Mouse (Mus musculus) kidney, embryonic 16.5 days (tissue): Measurements from ENCODE around the gene Prm2. TPM values are rescaled to one million over a fixed set of nuclear protein-coding genes. Genes with fewer than 3 reads are reported as not detected.

Source experiments
- ATAC-seq: fragments of 200-750 bp; cut with Nextera tagmentation; 2 replicates; pipeline ENCODE4 v1.8.0; 2017; ENCODE audit warnings: moderate TSS enrichment; ENCODE audit not compliant: low FRiP score, low TSS enrichment
- H3K27ac ChIP-seq: fragments of 300-500 bp; sonication (generic); 2 replicates; pipeline ENCODE4 v1.5.1; 2014; ENCODE audit warnings: low read length
- H3K27me3 ChIP-seq: fragments of 300-500 bp; sonication (generic); 2 replicates; pipeline ENCODE4 v1.6.1; 2014; ENCODE audit warnings: low read length, control low read depth, mixed read lengths; ENCODE audit not compliant: insufficient read depth
- H3K36me3 ChIP-seq: fragments of 300-500 bp; sonication (generic); 2 replicates; pipeline ENCODE4 v1.6.1; 2014; ENCODE audit warnings: low read length, control low read depth, mixed read lengths; ENCODE audit not compliant: insufficient read depth
- H3K4me1 ChIP-seq: fragments of 300-500 bp; sonication (generic); 2 replicates; pipeline ENCODE4 v1.6.1; 2014; ENCODE audit warnings: low read length, control low read depth, mixed read lengths; ENCODE audit not compliant: insufficient read depth
- H3K4me2 ChIP-seq: fragments of 300-500 bp; sonication (generic); replicated peaks from 2 replicates; pipeline ENCODE4 v1.6.1; 2014; ENCODE audit warnings: low read depth, low read length
- H3K4me3 ChIP-seq: fragments of 300-500 bp; sonication (generic); 2 replicates; pipeline ENCODE4 v1.5.1; 2014; ENCODE audit warnings: mild to moderate bottlenecking, low read length
- H3K9ac ChIP-seq: fragments of 300-500 bp; sonication (generic); replicated peaks from 2 replicates; pipeline ENCODE4 v1.6.1; 2014; ENCODE audit warnings: low read length
- H3K9me3 ChIP-seq: fragments of 300-500 bp; sonication (generic); 2 replicates; pipeline ENCODE4 v1.6.1; 2016; ENCODE audit warnings: low read length, control low read depth
- WGBS: fragments of 180-500 bp; shearing (Covaris S2); extraction: QIAGEN DNeasy Blood & Tissue Kit; methylation state at CpG from one replicate; pipeline ENCODE4 v1.1.7; 2014; 5-methylcytosine and 5-hydroxymethylcytosine counted together
- polyA plus RNA-seq: library from polyadenylated mRNA; unstranded; fragments of >200 nt; fragmentation: Nextera tagmentation; extraction: Ambion mirVana; gene quantifications from 2 replicates; pipeline ENCODE4 v1.2.1, GENCODE M21; 2015

Gene Prm2
- polyA plus RNA-seq, 1 experiment from 2014 or later: not detected

DNA sequence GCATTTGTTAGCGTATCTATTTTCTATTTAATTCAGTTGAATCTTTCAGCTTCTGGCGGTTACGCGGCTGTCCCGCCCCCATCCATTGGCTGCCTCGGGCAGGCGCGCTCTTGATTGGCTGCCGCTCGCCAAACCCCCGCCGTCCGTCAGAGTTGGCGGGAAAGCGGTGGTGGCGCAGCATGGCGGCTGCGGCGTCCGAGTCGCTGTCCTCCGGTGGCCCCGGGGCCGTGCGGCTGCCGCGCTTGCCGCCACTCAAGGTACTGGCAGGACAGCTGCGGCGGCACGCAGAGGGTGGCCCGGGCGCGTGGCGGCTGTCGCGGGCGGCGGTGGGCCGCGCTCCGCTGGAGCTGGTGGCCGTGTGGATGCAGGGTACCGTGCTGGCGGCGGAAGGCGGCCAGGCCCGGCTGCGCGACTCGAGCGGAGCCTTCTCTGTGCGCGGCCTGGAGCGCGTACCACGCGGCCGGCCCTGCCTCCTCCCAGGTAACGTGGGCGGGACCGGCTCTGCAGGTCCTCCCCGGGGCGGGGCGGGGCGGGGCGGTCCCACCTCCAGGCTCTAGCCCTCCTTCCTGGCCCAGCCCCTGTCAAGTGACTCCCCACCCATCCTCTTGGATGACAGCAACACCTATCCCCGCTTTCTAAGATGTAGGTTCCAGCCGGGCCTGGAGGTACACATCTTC is 39.1 kb upstream of the Prm2 start, which contains the start of gene Rmi2:
Gene Rmi2 (plus strand): TSS at position 149 of the 677 bp plus-strand sequence.
- H3K4me1 ChIP-seq: peaks cover 28% of the 10 kb centered on the region
- WGBS: under 1% methylated on average over 55 of the region's 69 CpGs

DNA sequence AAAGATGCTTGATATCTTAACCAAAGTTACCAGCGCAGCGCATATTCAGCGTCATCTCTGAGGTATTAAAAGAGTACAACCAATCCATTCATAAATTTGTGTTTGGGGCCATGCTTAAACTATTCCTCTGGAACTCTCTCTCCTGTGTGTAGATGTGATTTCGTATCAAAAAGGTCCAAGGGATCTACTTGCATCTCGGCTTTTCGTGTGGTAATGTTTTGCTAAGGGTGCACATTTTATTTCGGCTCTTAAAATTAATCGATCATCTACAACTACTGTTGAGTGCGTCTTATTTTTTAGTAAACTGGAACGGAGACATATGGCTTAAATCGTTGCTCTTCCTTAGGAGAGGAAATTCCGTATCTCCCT is 38.6 kb upstream of the Prm2 start:
- H3K36me3 ChIP-seq: no peaks in the 10 kb centered on the region
- H3K27ac ChIP-seq: no peak overlapping the region
- peak overlapping the region; percentile 81 for H3K9ac ChIP-seq
- H3K27me3 ChIP-seq: no peaks in the 10 kb centered on the region
- H3K4me3 ChIP-seq: peak overlapping the region; percentile 71
- WGBS: 12% methylated on average over 12 of the region's 12 CpGs
- peak overlapping the region; percentile 74 for H3K4me2 ChIP-seq
- peaks cover 26% of the 10 kb centered on the region for H3K4me1 ChIP-seq
- ATAC-seq: no peak
- H3K9me3 ChIP-seq: no peaks in the 10 kb centered on the region

More for the DNA sequence above, 39.1 kb upstream of the Prm2 start, which contains the start of gene Rmi2:
- Histone ChIP-seq H3K9ac (peak within 1 kb of the TSS; percentile 81), H3K27me3 (no peaks in the 10 kb centered on the region), H3K4me3 (peak within 1 kb of the TSS; percentile 71), H3K27ac (peak within 1 kb of the TSS; percentile 80), H3K9me3 (no peaks in the 10 kb centered on the region), H3K36me3 (peaks cover 3% of the 10 kb centered on the region; the same call in 1 of the 2 replicates), H3K4me2 (peak within 1 kb of the TSS; percentile 74)
- ATAC-seq: peak; percentile 95

GRCm38 (mm10) chr16:10828461-10828805 is 32.5 kb upstream of the Prm2 start:
- no peak overlapping the region for H3K4me3 ChIP-seq
- no peaks in the 10 kb centered on the region for H3K36me3 ChIP-seq
- H3K9me3 ChIP-seq: no peaks in the 10 kb centered on the region
- no peak overlapping the region for H3K4me2 ChIP-seq
- H3K9ac ChIP-seq: no peak overlapping the region
- no peak overlapping the region for H3K27ac ChIP-seq
- WGBS: 61% methylated on average over 4 of the region's 4 CpGs
- 0 out of 2 replicates have a peak, but pooled peaks cover 7% of the 10 kb centered on the region for H3K4me1 ChIP-seq
- no peak for ATAC-seq
- H3K27me3 ChIP-seq: no peaks in the 10 kb centered on the region

DNA sequence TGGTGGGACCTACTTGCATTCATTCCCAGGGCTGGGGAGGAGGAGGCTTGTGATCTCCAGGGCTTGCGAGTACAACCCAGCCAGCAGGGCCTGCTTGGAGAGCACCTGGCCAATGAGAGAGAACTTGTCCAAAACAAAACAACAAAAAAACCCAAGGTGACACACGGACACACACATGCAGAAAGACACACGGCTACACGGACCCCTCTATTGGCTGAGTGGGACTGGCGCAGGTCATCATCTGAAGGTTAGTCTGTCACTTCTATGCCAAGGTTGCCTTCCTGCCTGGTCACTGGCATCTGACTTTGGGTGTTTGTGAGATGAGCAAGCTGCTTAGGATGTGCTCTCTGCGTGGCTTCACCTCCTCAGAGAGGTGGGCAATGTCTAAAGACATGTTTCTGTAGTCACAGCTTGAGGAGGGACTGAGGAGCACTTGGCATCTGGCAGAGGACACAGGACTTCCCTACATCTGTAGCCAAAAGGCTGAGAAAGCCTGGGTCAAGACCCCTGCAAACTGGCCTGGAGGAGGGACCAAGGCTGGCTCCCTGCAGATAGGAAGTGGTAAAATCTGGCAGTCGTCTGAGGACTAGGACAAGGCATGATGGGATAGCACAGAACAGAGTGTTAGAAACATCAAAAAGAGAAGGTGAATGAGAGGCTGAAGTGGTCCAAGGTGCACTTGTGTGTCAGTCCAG is 32.0 kb upstream of the Prm2 start:
- no peak overlapping the region for H3K9ac ChIP-seq
- 78% methylated on average over 7 of the region's 7 CpGs for WGBS
- H3K27ac ChIP-seq: no peak overlapping the region
- no peak for ATAC-seq
- no peaks in the 10 kb centered on the region for H3K9me3 ChIP-seq
- H3K4me2 ChIP-seq: no peak overlapping the region
- 0 out of 2 replicates have a peak, but pooled peaks cover 7% of the 10 kb centered on the region for H3K4me1 ChIP-seq
- H3K27me3 ChIP-seq: no peaks in the 10 kb centered on the region
- no peaks in the 10 kb centered on the region for H3K36me3 ChIP-seq
- H3K4me3 ChIP-seq: no peak overlapping the region

- H3K36me3 ChIP-seq: no peaks in the 10 kb centered on the region
- no peak overlapping the region for H3K27ac ChIP-seq
- no peaks in the 10 kb centered on the region for H3K9me3 ChIP-seq
- 0 out of 2 replicates have a peak, but pooled peaks cover 7% of the 10 kb centered on the region for H3K4me1 ChIP-seq
- H3K27me3 ChIP-seq: no peaks in the 10 kb centered on the region
- no peak for ATAC-seq
- H3K9ac ChIP-seq: no peak overlapping the region
- H3K4me2 ChIP-seq: no peak overlapping the region
- H3K4me3 ChIP-seq: no peak overlapping the region
- WGBS: 90% methylated on average over 9 of the region's 9 CpGs
These were observed 31.3 kb upstream of the Prm2 start for GRCm38 (mm10) chr16:10827269-10827668.

DNA sequence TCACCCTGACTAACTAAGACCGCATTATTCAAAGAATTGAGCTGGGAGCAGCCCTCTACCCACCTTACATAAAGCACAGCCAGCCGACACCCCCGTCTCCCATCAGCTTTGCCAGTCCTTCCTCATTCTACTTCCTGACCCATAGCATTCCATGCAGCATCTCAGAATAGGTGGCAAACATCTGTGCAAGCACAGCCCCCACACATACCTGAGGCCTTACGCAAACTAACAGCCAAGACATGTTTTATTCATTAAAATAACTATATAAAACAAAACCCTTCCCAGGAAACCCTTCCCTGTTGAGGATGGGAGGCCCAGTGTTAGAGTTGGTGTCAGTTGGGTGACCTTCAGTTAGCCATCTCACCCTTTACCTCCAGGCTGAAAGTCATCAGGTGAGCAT is 29.9 kb upstream of the Prm2 start:
- H3K4me1 ChIP-seq: 0 out of 2 replicates have a peak, but pooled peaks cover 7% of the 10 kb centered on the region

DNA sequence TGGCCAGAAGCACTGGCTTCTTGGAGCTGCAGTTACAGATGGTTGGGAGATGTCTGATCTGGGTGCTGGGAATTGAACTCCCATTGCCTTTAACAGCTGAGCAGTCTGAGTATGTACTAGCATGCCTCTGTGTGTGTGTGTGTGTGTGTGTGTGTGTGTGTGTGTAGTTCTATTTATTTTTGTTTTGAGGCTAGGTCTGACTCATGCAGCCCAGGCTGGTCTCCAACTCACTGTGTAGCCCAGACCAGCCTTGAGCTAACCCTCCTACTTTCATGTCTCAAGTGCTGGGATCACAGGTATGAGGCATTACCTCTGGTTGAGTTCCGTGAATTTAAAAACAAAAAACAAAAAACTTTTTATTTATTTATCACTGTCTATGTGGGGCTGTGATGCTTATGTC is 28.6 kb upstream of the Prm2 start:
- Histone ChIP-seq H3K9ac (no peak overlapping the region), H3K27me3 (no peaks in the 10 kb centered on the region), H3K4me3 (no peak overlapping the region), H3K4me2 (no peak overlapping the region), H3K36me3 (no peaks in the 10 kb centered on the region), H3K9me3 (no peaks in the 10 kb centered on the region), H3K4me1 (0 out of 2 replicates have a peak, but pooled peaks cover 7% of the 10 kb centered on the region), H3K27ac (no peak overlapping the region)
- 74% methylated on average over 1 of the region's 1 CpGs for WGBS
- ATAC-seq: no peak

More for the DNA sequence above, 29.9 kb upstream of the Prm2 start:
- no peaks in the 10 kb centered on the region for H3K36me3 ChIP-seq
- no peak overlapping the region for H3K9ac ChIP-seq
- H3K4me3 ChIP-seq: no peak overlapping the region
- no peak for ATAC-seq
- 74% methylated on average over 4 of the region's 4 CpGs for WGBS
- H3K27me3 ChIP-seq: no peaks in the 10 kb centered on the region
- H3K4me2 ChIP-seq: no peak overlapping the region
- no peak overlapping the region for H3K27ac ChIP-seq
- H3K9me3 ChIP-seq: no peaks in the 10 kb centered on the region

GRCm38 (mm10) chr16:10821387-10821786 is 25.5 kb upstream of the Prm2 start:
- WGBS: 29% methylated on average over 4 of the region's 4 CpGs
- Histone ChIP-seq H3K4me3 (no peak overlapping the region), H3K9me3 (no peaks in the 10 kb centered on the region), H3K4me1 (0 out of 2 replicates have a peak, but pooled peaks cover 7% of the 10 kb centered on the region), H3K27ac (peak overlapping the region; percentile 45; the same call in 1 of the 2 replicates), H3K9ac (no peak overlapping the region), H3K27me3 (no peaks in the 10 kb centered on the region), H3K36me3 (no peaks in the 10 kb centered on the region), H3K4me2 (no peak overlapping the region)
- peak; percentile 89 for ATAC-seq

- H3K36me3 ChIP-seq: no peaks in the 10 kb centered on the region
- H3K4me3 ChIP-seq: no peak overlapping the region
- ATAC-seq: no peak
- no peak overlapping the region for H3K27ac ChIP-seq
- no peaks in the 10 kb centered on the region for H3K27me3 ChIP-seq
- no peak overlapping the region for H3K9ac ChIP-seq
- 61% methylated on average over 3 of the region's 3 CpGs for WGBS
- no peak overlapping the region for H3K4me2 ChIP-seq
- H3K4me1 ChIP-seq: no peaks in the 10 kb centered on the region
- H3K9me3 ChIP-seq: no peaks in the 10 kb centered on the region
These were observed 24.0 kb upstream of the Prm2 start for GRCm38 (mm10) chr16:10819966-10820365.

GRCm38 (mm10) chr16:10818579-10819135 is 22.7 kb upstream of the Prm2 start:
- Histone ChIP-seq H3K36me3 (no peaks in the 10 kb centered on the region), H3K4me3 (no peak overlapping the region), H3K27ac (no peak overlapping the region), H3K4me1 (no peaks in the 10 kb centered on the region), H3K27me3 (no peaks in the 10 kb centered on the region), H3K9ac (no peak overlapping the region), H3K4me2 (no peak overlapping the region), H3K9me3 (no peaks in the 10 kb centered on the region)
- 84% methylated on average over 4 of the region's 4 CpGs for WGBS
- ATAC-seq: no peak
